Mouse (Mus musculus) limb, embryonic 14.5 days (tissue): ENCODE measurements around the gene Mapk3. TPM values are rescaled to one million over a fixed set of nuclear protein-coding genes. Genes with fewer than 3 reads are reported as not detected.

Experiments
- ATAC-seq: fragments of 200-750 bp; cut with Nextera tagmentation; 2 replicates; pipeline ENCODE4 v1.8.0; 2017; ENCODE audit warnings: low read depth, moderate number of reproducible peaks, moderate TSS enrichment; ENCODE audit not compliant: low FRiP score
- DNase-seq: peaks from one replicate; pipeline ENCODE4 v3.0.0-alpha.2; 2015; ENCODE audit warnings: low spot score
- H3K27ac ChIP-seq: fragments of 300-500 bp; sonication (generic); replicated peaks from 2 replicates; pipeline ENCODE4 v1.5.1; 2014; ENCODE audit warnings: low read depth, mild to moderate bottlenecking, low read length, moderate library complexity, mixed read lengths
- H3K27me3 ChIP-seq: fragments of 300-500 bp; sonication (generic); 2 replicates; pipeline ENCODE4 v1.6.1; 2014; ENCODE audit warnings: low read length, mixed read lengths; ENCODE audit not compliant: control insufficient read depth, insufficient read depth
- H3K36me3 ChIP-seq: fragments of 300-500 bp; sonication (generic); 2 replicates; pipeline ENCODE4 v1.6.1; 2014; ENCODE audit warnings: mild to moderate bottlenecking, low read length, moderate library complexity, mixed read lengths; ENCODE audit not compliant: control insufficient read depth, insufficient read depth
- H3K4me1 ChIP-seq: fragments of 300-500 bp; sonication (generic); 2 replicates; pipeline ENCODE4 v1.6.1; 2014; ENCODE audit warnings: antibody characterized with exemption, low read length, mixed read lengths; ENCODE audit not compliant: control insufficient read depth, insufficient read depth
- H3K4me2 ChIP-seq: fragments of 300-500 bp; sonication (generic); replicated peaks from 2 replicates; pipeline ENCODE4 v1.6.1; 2014; ENCODE audit warnings: low read depth, mild to moderate bottlenecking, low read length, moderate library complexity; ENCODE audit not compliant: severe bottlenecking
- H3K4me3 ChIP-seq: fragments of 300-500 bp; sonication (generic); replicated peaks from 2 replicates; pipeline ENCODE4 v1.5.1; 2014; ENCODE audit warnings: low read length
- H3K9ac ChIP-seq: fragments of 300-500 bp; sonication (generic); 2 replicates; pipeline ENCODE4 v1.6.1; 2014; ENCODE audit warnings: mild to moderate bottlenecking, low read depth, low read length, moderate library complexity; ENCODE audit not compliant: severe bottlenecking
- H3K9me3 ChIP-seq: fragments of 300-500 bp; sonication (generic); 2 replicates; pipeline ENCODE4 v1.6.1; 2016; ENCODE audit warnings: low read length; ENCODE audit not compliant: control insufficient read depth
- POLR2A ChIP-seq: fragments of 200-500 bp; IDR thresholded peaks from 2 replicates; pipeline ENCODE4 v1.8.0; 2012; ENCODE audit warnings: inconsistent platforms, mild to moderate bottlenecking, moderate library complexity, borderline replicate concordance; ENCODE audit not compliant: insufficient read depth, insufficient read length; ENCODE audit errors: extremely low read depth
- WGBS: fragments of 180-500 bp; shearing (Covaris S2); extraction: QIAGEN DNeasy Blood & Tissue Kit; methylation state at CpG from one replicate; pipeline ENCODE4 v1.1.7; 2014; 5-methylcytosine and 5-hydroxymethylcytosine counted together
- polyA plus RNA-seq, 2 experiments: library from polyadenylated mRNA; depleted of rRNA in 1 of 2; stranded (reverse) in 1 of 2; unstranded in 1 of 2; fragments of >200 nt; fragmentation: Nextera tagmentation in 1 of 2; extraction: Ambion mirVana in 1 of 2; gene quantifications; 2 replicates each; pipeline versions ENCODE4 v1.2.1 to v1.2.3; 2012 to 2014

Gene Mapk3
- polyA plus RNA-seq, 2 experiments = 52.4 to 134 TPM

DNA sequence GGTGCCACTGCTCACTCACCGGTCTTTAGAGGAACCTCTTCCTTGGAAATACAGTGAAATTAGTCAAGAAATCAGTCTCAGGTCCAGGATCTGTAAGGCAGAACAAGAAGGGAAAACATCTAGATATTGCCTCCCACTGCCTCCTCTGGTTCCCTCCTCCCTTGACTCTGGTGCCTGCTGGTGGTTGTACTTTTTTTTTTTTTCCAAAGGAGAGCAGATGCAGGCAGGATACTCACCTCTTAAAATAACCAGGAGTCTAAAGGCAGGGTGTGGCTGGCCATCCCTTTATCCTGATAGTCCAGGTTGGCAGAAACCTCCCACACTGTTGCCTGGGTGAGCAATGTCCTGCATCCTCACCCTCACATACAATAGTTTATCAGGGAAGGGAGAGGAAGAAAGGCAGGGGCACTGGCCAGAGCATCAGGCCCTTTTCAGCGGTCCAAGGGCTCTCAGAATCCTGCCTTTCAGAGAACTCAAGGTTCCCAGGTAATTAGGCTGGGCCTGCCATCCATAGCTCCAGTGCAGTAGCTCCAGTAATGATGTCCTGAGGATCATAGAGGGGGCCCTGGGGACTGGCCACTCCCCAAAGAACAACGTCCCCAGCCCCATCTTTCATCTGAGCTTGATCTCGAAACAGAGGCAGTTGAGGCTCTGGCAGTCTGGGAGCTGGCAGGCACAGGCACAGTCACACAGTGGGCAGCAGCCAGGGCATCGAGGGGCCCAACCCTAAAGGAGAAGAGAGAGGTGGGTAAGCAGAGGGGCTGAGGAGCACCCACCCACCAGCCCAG lies 41.1 kb downstream of the Mapk3 start:
- peaks cover 44% of the 10 kb centered on the region for H3K36me3 ChIP-seq

DNA sequence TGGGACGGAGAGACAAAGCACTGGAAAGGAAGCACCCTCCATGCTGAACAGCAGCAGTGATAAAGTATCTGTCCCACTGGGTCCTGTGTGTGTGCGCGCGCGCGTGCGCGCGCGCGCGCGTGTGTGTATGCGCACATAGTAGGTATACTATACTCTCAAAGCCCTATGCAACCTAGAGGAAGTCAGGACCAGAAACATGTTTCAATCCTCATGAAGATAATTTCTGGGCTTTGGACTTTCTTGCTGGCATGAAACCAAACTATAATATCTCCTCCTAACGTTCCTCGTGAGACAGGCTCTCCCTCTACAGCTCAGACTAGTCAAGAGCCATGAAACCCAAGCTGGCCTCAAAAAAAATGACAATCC lies 41.6 kb downstream of the Mapk3 start:
- Histone ChIP-seq H3K4me2 (no peak overlapping the region), H3K27ac (no peak overlapping the region; the same call in 1 of the 2 replicates), H3K9me3 (no peaks in the 10 kb centered on the region), H3K9ac (no peak overlapping the region), H3K27me3 (no peaks in the 10 kb centered on the region), H3K36me3 (peaks cover 39% of the 10 kb centered on the region), H3K4me3 (no peak overlapping the region), H3K4me1 (peaks cover 23% of the 10 kb centered on the region)
- DNase-seq (no peak), ATAC-seq (no peak)
- no peak for TF ChIP-seq POLR2A
- WGBS = 93% methylated on average over 16 of the region's 16 CpGs

More for the DNA sequence above, 41.1 kb downstream of the Mapk3 start:
- H3K9me3 ChIP-seq = no peaks in the 10 kb centered on the region
- 46% methylated on average over 5 of the region's 5 CpGs for WGBS
- DNase-seq (no peak), ATAC-seq (no peak)
- peak overlapping the region; percentile 67 for H3K9ac ChIP-seq
- peak overlapping the region; percentile 97 for H3K27ac ChIP-seq
- peak overlapping the region; percentile 91 for H3K4me2 ChIP-seq
- no peak for TF ChIP-seq POLR2A
- H3K4me3 ChIP-seq = peak overlapping the region; percentile 90
- H3K27me3 ChIP-seq = no peaks in the 10 kb centered on the region
- H3K4me1 ChIP-seq = peaks cover 23% of the 10 kb centered on the region

DNA sequence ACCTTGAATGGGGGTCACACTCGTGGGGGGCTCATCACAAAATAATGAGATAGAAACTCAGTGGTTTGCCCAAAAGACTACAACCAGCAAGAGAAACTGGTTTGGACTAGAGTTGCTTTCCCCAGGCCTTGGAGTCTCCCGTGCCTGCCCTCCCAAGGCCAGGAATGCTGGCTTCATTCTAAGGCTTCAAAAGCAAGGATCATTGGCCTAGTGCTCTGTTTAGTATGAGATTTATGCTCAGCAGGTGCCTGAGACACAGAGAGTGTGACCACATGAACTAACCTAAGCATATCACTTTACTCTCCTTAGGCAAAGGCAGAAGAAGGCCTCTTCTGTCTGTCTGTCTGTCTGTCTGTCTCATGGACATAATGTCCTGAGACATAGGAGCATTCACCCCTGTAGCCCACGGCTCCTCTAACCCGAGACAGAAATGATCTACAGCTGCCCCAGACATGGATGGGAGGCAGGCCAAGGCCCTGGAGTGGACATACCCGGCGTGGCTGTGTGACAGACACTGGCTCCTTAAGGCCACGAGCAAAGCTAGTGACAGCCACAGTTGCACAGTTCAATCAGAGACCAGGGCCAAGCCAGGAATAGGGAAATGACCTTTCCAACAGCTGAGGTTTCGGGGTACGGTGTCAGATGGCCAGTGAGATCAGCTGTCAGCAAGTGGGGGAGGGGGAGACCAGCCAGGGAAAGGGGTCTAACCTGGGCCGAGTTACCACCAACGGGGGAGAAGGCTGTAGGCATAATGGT lies 42.9 kb downstream of the Mapk3 start:
- H3K27ac ChIP-seq = 0 out of 2 replicates have a peak overlapping the region, but pooled peaks have one; percentile 19
- H3K4me2 ChIP-seq = no peak overlapping the region
- DNase-seq (no peak), ATAC-seq (no peak)
- H3K4me3 ChIP-seq = no peak overlapping the region
- H3K9ac ChIP-seq = no peak overlapping the region
- TF ChIP-seq POLR2A = no peak
- no peaks in the 10 kb centered on the region for H3K9me3 ChIP-seq
- H3K27me3 ChIP-seq = no peaks in the 10 kb centered on the region
- H3K4me1 ChIP-seq = peaks cover 19% of the 10 kb centered on the region
- H3K36me3 ChIP-seq = peaks cover 26% of the 10 kb centered on the region
- WGBS = 79% methylated on average over 11 of the region's 11 CpGs

GRCm38 (mm10) chr7:126803181-126803580 lies 43.8 kb downstream of the Mapk3 start:
- WGBS = 85% methylated on average over 6 of the region's 6 CpGs
- TF ChIP-seq POLR2A = no peak
- Histone ChIP-seq H3K27me3 (no peaks in the 10 kb centered on the region), H3K9ac (no peak overlapping the region; the same call in 1 of the 2 replicates), H3K4me3 (no peak overlapping the region), H3K4me1 (peaks cover 20% of the 10 kb centered on the region), H3K9me3 (no peaks in the 10 kb centered on the region), H3K27ac (no peak overlapping the region), H3K4me2 (no peak overlapping the region), H3K36me3 (peaks cover 20% of the 10 kb centered on the region)
- ATAC-seq (no peak), DNase-seq (no peak)

- H3K4me2 ChIP-seq = no peak overlapping the region
- H3K27me3 ChIP-seq = no peaks in the 10 kb centered on the region
- peaks cover 24% of the 10 kb centered on the region for H3K4me1 ChIP-seq
- no peak overlapping the region for H3K27ac ChIP-seq
- H3K9me3 ChIP-seq = no peaks in the 10 kb centered on the region
- no peak overlapping the region; the same call in 1 of the 2 replicates for H3K9ac ChIP-seq
- ATAC-seq = no peak
- no peak for TF ChIP-seq POLR2A
- no peak for DNase-seq
- H3K36me3 ChIP-seq = peaks cover 20% of the 10 kb centered on the region
- H3K4me3 ChIP-seq = no peak overlapping the region
Observed at GRCm38 (mm10) chr7:126803751-126804150, 44.4 kb downstream of the Mapk3 start.
